In the genomic region with DNA sequence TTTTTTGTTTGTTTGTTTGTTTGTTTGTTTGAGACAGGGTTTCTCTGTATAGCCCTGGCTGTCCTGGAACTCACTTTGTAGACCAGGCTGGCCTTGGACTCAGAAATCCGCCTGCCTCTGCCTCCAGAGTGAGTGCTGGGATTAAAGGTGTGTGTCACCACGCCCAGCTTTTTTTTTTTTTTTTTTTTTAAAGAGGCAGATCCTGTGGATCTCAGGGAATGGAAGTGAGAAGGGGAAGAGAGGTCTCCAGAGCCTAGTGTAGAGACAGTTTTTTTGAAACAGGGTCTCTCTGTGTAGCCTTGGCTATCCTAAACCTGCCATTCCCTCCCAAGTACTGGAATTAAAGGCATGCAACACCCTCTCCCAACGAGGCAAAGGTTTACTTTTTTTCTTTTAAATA, we compare ENCODE assay signal across 8 mouse cellular contexts. TPM values are rescaled to one million over a fixed set of nuclear protein-coding genes. Genes with fewer than 3 reads are reported as not detected.
DNase-seq lines count a peak whose midpoint lies in the region; ATAC-seq and TF ChIP-seq lines count a peak whose summit lies in the region.
"Not testable (repeated sequence)": the region's sequence is repeated elsewhere in the genome, so short reads cannot be mapped to it uniquely, and the experiment has no call there.
"Had no signal": no experiment of that assay in that cellular context is flagged by ENCODE, and none has a peak within 500 bp of the region (broad histone marks: within the 10 kb centered on the region; RNA-seq: fewer than 3 reads in every experiment).

No protein-coding gene starts in this region.

- not testable (repeated sequence) for DNase-seq in heart, postnatal 0 days (ENCODE audit: low spot score); liver, embryonic 14.5 days (ENCODE audit: low read depth in 3 of 3, low spot score in 3 of 3); midbrain, embryonic 10.5 days (ENCODE audit: low spot score)

- TF ChIP-seq CTCF in heart, postnatal 0 days (IDR thresholded peaks at IDR 0.05; ENCODE audit: low read depth); liver, embryonic 14.5 days (IDR thresholded peaks at IDR 0.05; ENCODE audit: low read depth): not testable (repeated sequence)

- H3K27ac ChIP-seq in embryonic facial prominence, embryonic 12.5 days; forebrain, embryonic 15.5 days (replicated peaks); heart, postnatal 0 days (ENCODE audit: low read depth); kidney, embryonic 14.5 days (ENCODE audit: low read depth, low read length); liver, embryonic 14.5 days; midbrain, embryonic 10.5 days (replicated peaks): not testable (repeated sequence)
- peak overlapping the region; percentile 96; the same call in 1 of the 2 replicates for H3K27ac ChIP-seq in neural tube, embryonic 15.5 days (replicated peaks)

- H3K4me1 ChIP-seq in embryonic facial prominence, embryonic 12.5 days, result peaks cover 29% of the 10 kb centered on the region
- peaks cover 45% of the 10 kb centered on the region for H3K4me1 ChIP-seq in forebrain, embryonic 15.5 days
- H3K4me1 ChIP-seq in heart, postnatal 0 days (ENCODE audit: control insufficient read depth, insufficient read depth), result peaks cover 20% of the 10 kb centered on the region
- H3K4me1 ChIP-seq in kidney, embryonic 14.5 days (ENCODE audit: control insufficient read depth, insufficient read depth, low read length), result peaks cover 24% of the 10 kb centered on the region
- peaks cover 22 to 28% of the 10 kb centered on the region in 2 experiments for H3K4me1 ChIP-seq in liver, embryonic 14.5 days (replicated peaks; ENCODE audit: control insufficient read depth in 2 of 2, insufficient read depth in 2 of 2, low read length in 1 of 2)
- peaks cover 58% of the 10 kb centered on the region for H3K4me1 ChIP-seq in midbrain, embryonic 10.5 days
- peaks cover 43% of the 10 kb centered on the region for H3K4me1 ChIP-seq in neural tube, embryonic 15.5 days

- H3K9me3 ChIP-seq in embryonic facial prominence, embryonic 12.5 days; forebrain, embryonic 15.5 days; heart, postnatal 0 days (replicated peaks; ENCODE audit: control insufficient read depth, low read length); kidney, embryonic 14.5 days (ENCODE audit: control insufficient read depth, low read length); liver, embryonic 14.5 days (ENCODE audit: control insufficient read depth, low read length); midbrain, embryonic 10.5 days (replicated peaks); neural tube, embryonic 15.5 days (replicated peaks): not testable (repeated sequence)

- H3K9ac ChIP-seq in embryonic facial prominence, embryonic 12.5 days; forebrain, embryonic 15.5 days (replicated peaks); heart, postnatal 0 days (replicated peaks; ENCODE audit: low read depth, low read length); kidney, embryonic 14.5 days (ENCODE audit: low read depth, low read length); neural tube, embryonic 15.5 days (replicated peaks): not testable (repeated sequence)
- peak overlapping the region; percentile 86; the same call in 1 of the 2 replicates for H3K9ac ChIP-seq in liver, embryonic 14.5 days (replicated peaks)

- peak overlapping the region; percentile 8; the same call in 1 of the 2 replicates for H3K4me3 ChIP-seq in embryonic facial prominence, embryonic 12.5 days
- 0 out of 2 replicates have a peak overlapping the region, but pooled peaks have one; percentile 94 for H3K4me3 ChIP-seq in forebrain, embryonic 15.5 days
- peak overlapping the region; percentile 71; the same call in 1 of the 2 replicates for H3K4me3 ChIP-seq in heart, postnatal 0 days (ENCODE audit: low read depth, low read length)
- H3K4me3 ChIP-seq in kidney, embryonic 14.5 days (ENCODE audit: low read length), result peak overlapping the region; percentile 86; the same call in 1 of the 2 replicates
- peak overlapping the region in 1 of 2 experiments; percentile 76; a peak in 2 of 4 replicates for H3K4me3 ChIP-seq in liver, embryonic 14.5 days (ENCODE audit: insufficient read depth in 1 of 2, low read depth in 2 of 2, low read length in 2 of 2)
- peak overlapping the region; percentile 83; the same call in 1 of the 2 replicates for H3K4me3 ChIP-seq in midbrain, embryonic 10.5 days
- H3K4me3 ChIP-seq in neural tube, embryonic 15.5 days (replicated peaks), result not testable (repeated sequence)

- peaks cover 35% of the 10 kb centered on the region for H3K36me3 ChIP-seq in embryonic facial prominence, embryonic 12.5 days
- peaks cover 21% of the 10 kb centered on the region for H3K36me3 ChIP-seq in forebrain, embryonic 15.5 days
- peaks cover 19% of the 10 kb centered on the region for H3K36me3 ChIP-seq in heart, postnatal 0 days (replicated peaks; ENCODE audit: control insufficient read depth, insufficient read depth, low read length)
- H3K36me3 ChIP-seq in kidney, embryonic 14.5 days (ENCODE audit: control insufficient read depth, insufficient read depth, low read length), result peaks cover 35% of the 10 kb centered on the region
- H3K36me3 ChIP-seq in liver, embryonic 14.5 days (replicated peaks; ENCODE audit: control insufficient read depth, insufficient read depth, low read depth), result peaks cover 37% of the 10 kb centered on the region
- peaks cover 44% of the 10 kb centered on the region for H3K36me3 ChIP-seq in midbrain, embryonic 10.5 days
- peaks cover 24% of the 10 kb centered on the region for H3K36me3 ChIP-seq in neural tube, embryonic 15.5 days

- not testable (repeated sequence) for TF ChIP-seq EP300 in heart, postnatal 0 days (IDR thresholded peaks at IDR 0.05; ENCODE audit: low read depth); liver, embryonic 14.5 days (IDR thresholded peaks at IDR 0.05; ENCODE audit: low read depth)

- WGBS in embryonic facial prominence, embryonic 12.5 days, result 80% methylated on average over 3 of the region's 3 CpGs
- WGBS in forebrain, embryonic 15.5 days, result 84% methylated on average over 3 of the region's 3 CpGs
- WGBS in heart, postnatal 0 days, result 66% methylated on average over 3 of the region's 3 CpGs
- WGBS in kidney, embryonic 14.5 days, result 81% methylated on average over 3 of the region's 3 CpGs
- 53% methylated on average over 3 of the region's 3 CpGs for WGBS in liver, embryonic 14.5 days (ENCODE audit: insufficient replicate concordance)
- 85% methylated on average over 3 of the region's 3 CpGs for whole genome bisulfite sequencing in midbrain, embryonic 10.5 days
- WGBS in neural tube, embryonic 15.5 days, result 89% methylated on average over 3 of the region's 3 CpGs

- peak overlapping the region; percentile 71; the same call in 1 of the 2 replicates for H3K4me2 ChIP-seq in embryonic facial prominence, embryonic 12.5 days (replicated peaks)
- not testable (repeated sequence) for H3K4me2 ChIP-seq in forebrain, embryonic 15.5 days (replicated peaks); heart, postnatal 0 days (ENCODE audit: low read depth, low read length)
- H3K4me2 ChIP-seq in kidney, embryonic 14.5 days (replicated peaks; ENCODE audit: low read depth, low read length), result peak overlapping the region; percentile 58; the same call in 1 of the 2 replicates
- peak overlapping the region; percentile 73 for H3K4me2 ChIP-seq in liver, embryonic 14.5 days (ENCODE audit: low read depth)
- peak overlapping the region; percentile 66 for H3K4me2 ChIP-seq in neural tube, embryonic 15.5 days

- not testable (repeated sequence) for ATAC-seq in embryonic facial prominence, embryonic 12.5 days (ENCODE audit: insufficient number of reproducible peaks, insufficient read depth, low FRiP score, low TSS enrichment); forebrain, embryonic 15.5 days (replicated peaks); heart, postnatal 0 days (ENCODE audit: insufficient read depth, low read depth); kidney, embryonic 14.5 days (ENCODE audit: low FRiP score, low TSS enrichment); liver, embryonic 14.5 days (ENCODE audit: insufficient read depth); neural tube, embryonic 15.5 days (ENCODE audit: low FRiP score)

- H3K27me3 ChIP-seq in embryonic facial prominence, embryonic 12.5 days; forebrain, embryonic 15.5 days; heart, postnatal 0 days (ENCODE audit: control insufficient read depth, insufficient read depth, low read length); kidney, embryonic 14.5 days (ENCODE audit: control insufficient read depth, insufficient read depth, low read length); liver, embryonic 14.5 days (ENCODE audit: control insufficient read depth, insufficient read depth, low read length); midbrain, embryonic 10.5 days (ENCODE audit: low read depth, poor library complexity, severe bottlenecking); neural tube, embryonic 15.5 days (replicated peaks): not testable (repeated sequence)

RNA-seq across cellular contexts. Expression of a gene that starts 0.8 kb away (rescaled TPM):
- polyA plus RNA-seq in embryonic facial prominence, embryonic 12.5 days (2016; fragmentation: Nextera tagmentation; extraction: Ambion mirVana), result 1,180 and 1,203 TPM in 2 replicates
- 820 and 834 TPM in 2 replicates for polyA plus RNA-seq in forebrain, embryonic 15.5 days (2015; fragmentation: Nextera tagmentation; extraction: Ambion mirVana)
- total RNA-seq in heart, postnatal 0 days (2014; rRNA removed; ENCODE audit: low replicate concordance), result 302 and 309 TPM in 2 replicates
- polyA plus RNA-seq in heart, postnatal 0 days (2015; fragmentation: Nextera tagmentation; extraction: Ambion mirVana), result 880 and 926 TPM in 2 replicates
- 1,491 and 1,701 TPM in 2 replicates for polyA plus RNA-seq in kidney, embryonic 14.5 days (2014; fragmentation: Nextera tagmentation; extraction: Ambion mirVana)
- 328 and 661 TPM in 2 replicates for polyA plus RNA-seq in liver, embryonic 14.5 days (2012; rRNA removed)
- 942 and 950 TPM in 2 replicates for polyA plus RNA-seq in liver, embryonic 14.5 days (2014; fragmentation: Nextera tagmentation; extraction: Ambion mirVana)
- polyA plus RNA-seq in midbrain, embryonic 10.5 days (2016; fragmentation: Nextera tagmentation; extraction: Ambion mirVana), result 905 and 1,135 TPM in 2 replicates
- polyA plus RNA-seq in neural tube, embryonic 15.5 days (2015; fragmentation: Nextera tagmentation; extraction: Ambion mirVana), result 743 and 829 TPM in 2 replicates

RNA-seq across cellular contexts. Expression of a gene that starts 2.5 kb away (rescaled TPM):
- polyA plus RNA-seq in embryonic facial prominence, embryonic 12.5 days (2016; fragmentation: Nextera tagmentation; extraction: Ambion mirVana), result 14.9 and 15.0 TPM in 2 replicates
- 7.8 and 9.5 TPM in 2 replicates for polyA plus RNA-seq in forebrain, embryonic 15.5 days (2015; fragmentation: Nextera tagmentation; extraction: Ambion mirVana)
- total RNA-seq in heart, postnatal 0 days (2014; rRNA removed; ENCODE audit: low replicate concordance), result 0.15 and 2.0 TPM in 2 replicates
- polyA plus RNA-seq in heart, postnatal 0 days (2015; fragmentation: Nextera tagmentation; extraction: Ambion mirVana), result 1.7 and 2.3 TPM in 2 replicates
- polyA plus RNA-seq in kidney, embryonic 14.5 days (2014; fragmentation: Nextera tagmentation; extraction: Ambion mirVana), result 9.1 and 14.1 TPM in 2 replicates
- polyA plus RNA-seq in liver, embryonic 14.5 days (2012; rRNA removed), result 15.5 and 18.7 TPM in 2 replicates
- 6.1 and 9.4 TPM in 2 replicates for polyA plus RNA-seq in liver, embryonic 14.5 days (2014; fragmentation: Nextera tagmentation; extraction: Ambion mirVana)
- polyA plus RNA-seq in midbrain, embryonic 10.5 days (2016; fragmentation: Nextera tagmentation; extraction: Ambion mirVana), result 18.8 and 20.9 TPM in 2 replicates
- polyA plus RNA-seq in neural tube, embryonic 15.5 days (2015; fragmentation: Nextera tagmentation; extraction: Ambion mirVana), result 2.7 and 5.0 TPM in 2 replicates

RNA-seq across cellular contexts. Expression of a gene that starts 8.6 kb away (rescaled TPM):
- 13.9 and 14.6 TPM in 2 replicates for polyA plus RNA-seq in embryonic facial prominence, embryonic 12.5 days (2016; fragmentation: Nextera tagmentation; extraction: Ambion mirVana)
- polyA plus RNA-seq in forebrain, embryonic 15.5 days (2015; fragmentation: Nextera tagmentation; extraction: Ambion mirVana), result 21.5 and 22.0 TPM in 2 replicates
- 47.9 and 63.8 TPM in 2 replicates for total RNA-seq in heart, postnatal 0 days (2014; rRNA removed; ENCODE audit: low replicate concordance)
- 157 and 159 TPM in 2 replicates for polyA plus RNA-seq in heart, postnatal 0 days (2015; fragmentation: Nextera tagmentation; extraction: Ambion mirVana)
- 27.4 and 31.9 TPM in 2 replicates for polyA plus RNA-seq in kidney, embryonic 14.5 days (2014; fragmentation: Nextera tagmentation; extraction: Ambion mirVana)
- polyA plus RNA-seq in liver, embryonic 14.5 days (2012; rRNA removed), result 6.7 TPM in 2 replicates
- 9.0 and 9.4 TPM in 2 replicates for polyA plus RNA-seq in liver, embryonic 14.5 days (2014; fragmentation: Nextera tagmentation; extraction: Ambion mirVana)
- 15.2 and 17.5 TPM in 2 replicates for polyA plus RNA-seq in midbrain, embryonic 10.5 days (2016; fragmentation: Nextera tagmentation; extraction: Ambion mirVana)
- 17.2 and 25.7 TPM in 2 replicates for polyA plus RNA-seq in neural tube, embryonic 15.5 days (2015; fragmentation: Nextera tagmentation; extraction: Ambion mirVana)

RNA-seq across cellular contexts. Expression of a gene that starts 8.7 kb away (rescaled TPM):
- 39.2 and 41.9 TPM in 2 replicates for polyA plus RNA-seq in embryonic facial prominence, embryonic 12.5 days (2016; fragmentation: Nextera tagmentation; extraction: Ambion mirVana)
- polyA plus RNA-seq in forebrain, embryonic 15.5 days (2015; fragmentation: Nextera tagmentation; extraction: Ambion mirVana), result 83.1 and 86.3 TPM in 2 replicates
- 9.7 and 17.7 TPM in 2 replicates for total RNA-seq in heart, postnatal 0 days (2014; rRNA removed; ENCODE audit: low replicate concordance)
- 11.8 and 13.1 TPM in 2 replicates for polyA plus RNA-seq in heart, postnatal 0 days (2015; fragmentation: Nextera tagmentation; extraction: Ambion mirVana)
- 22.0 and 34.1 TPM in 2 replicates for polyA plus RNA-seq in kidney, embryonic 14.5 days (2014; fragmentation: Nextera tagmentation; extraction: Ambion mirVana)
- 19.6 and 23.8 TPM in 2 replicates for polyA plus RNA-seq in liver, embryonic 14.5 days (2012; rRNA removed)
- 11.0 and 13.5 TPM in 2 replicates for polyA plus RNA-seq in liver, embryonic 14.5 days (2014; fragmentation: Nextera tagmentation; extraction: Ambion mirVana)
- polyA plus RNA-seq in midbrain, embryonic 10.5 days (2016; fragmentation: Nextera tagmentation; extraction: Ambion mirVana), result 43.7 and 48.4 TPM in 2 replicates
- polyA plus RNA-seq in neural tube, embryonic 15.5 days (2015; fragmentation: Nextera tagmentation; extraction: Ambion mirVana), result 76.7 and 88.8 TPM in 2 replicates

RNA-seq across cellular contexts. Expression of a gene that starts 14.5 kb away (rescaled TPM):
- polyA plus RNA-seq in embryonic facial prominence, embryonic 12.5 days (2016; fragmentation: Nextera tagmentation; extraction: Ambion mirVana), result 12.8 and 13.3 TPM in 2 replicates
- 5.0 and 8.5 TPM in 2 replicates for polyA plus RNA-seq in forebrain, embryonic 15.5 days (2015; fragmentation: Nextera tagmentation; extraction: Ambion mirVana)
- total RNA-seq in heart, postnatal 0 days (2014; rRNA removed; ENCODE audit: low replicate concordance), result 6.2 and 134 TPM in 2 replicates
- polyA plus RNA-seq in heart, postnatal 0 days (2015; fragmentation: Nextera tagmentation; extraction: Ambion mirVana), result 23.9 and 24.2 TPM in 2 replicates
- polyA plus RNA-seq in kidney, embryonic 14.5 days (2014; fragmentation: Nextera tagmentation; extraction: Ambion mirVana), result 13.1 and 13.4 TPM in 2 replicates
- polyA plus RNA-seq in liver, embryonic 14.5 days (2012; rRNA removed), result 1.3 and 2.6 TPM in 2 replicates
- 0.89 and 1.9 TPM in 2 replicates for polyA plus RNA-seq in liver, embryonic 14.5 days (2014; fragmentation: Nextera tagmentation; extraction: Ambion mirVana)
- polyA plus RNA-seq in midbrain, embryonic 10.5 days (2016; fragmentation: Nextera tagmentation; extraction: Ambion mirVana), result 4.1 and 6.9 TPM in 2 replicates
- 7.1 and 9.6 TPM in 2 replicates for polyA plus RNA-seq in neural tube, embryonic 15.5 days (2015; fragmentation: Nextera tagmentation; extraction: Ambion mirVana)
- polyA plus RNA-seq: activated CD4-positive, CD25-positive, alpha-beta regulatory T cell, adult 4 months had no signal
